Mouse (Mus musculus): ENCODE results near the gene Sema4d. TPM values are rescaled to one million over a fixed set of nuclear protein-coding genes. Genes with fewer than 3 reads are reported as not detected.

Gene Sema4d
- polyA plus RNA-seq, 1 experiment from 2014 or later = 12.3 TPM

DNA sequence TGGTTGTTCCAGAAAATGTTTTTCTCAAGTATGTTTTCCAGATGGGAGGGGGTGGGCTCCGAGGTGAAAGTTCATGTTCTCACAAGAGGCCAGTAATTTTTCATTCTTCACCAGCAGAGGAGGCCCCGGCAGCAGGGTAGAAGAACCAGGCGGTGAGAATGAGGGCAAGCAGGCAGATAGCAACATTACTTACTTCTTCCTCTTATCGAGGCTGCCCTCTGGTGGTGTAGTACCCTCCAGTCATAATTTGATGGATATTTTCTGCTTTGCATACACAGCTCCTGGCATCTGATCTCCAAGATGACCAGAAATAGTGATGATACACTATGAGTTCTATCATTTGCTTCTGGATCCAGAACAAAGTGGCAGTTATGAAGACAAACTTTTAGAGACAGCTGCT is 154.6 kb downstream of the Sema4d start:
- no peak overlapping the region for H3K27ac ChIP-seq (ENCODE audit: low read depth)
- WGBS = 83% methylated on average over 4 of the region's 4 CpGs
- no peaks in the 10 kb centered on the region for H3K4me1 ChIP-seq (ENCODE audit: insufficient read depth)
- H3K27me3 ChIP-seq (ENCODE audit: insufficient read depth, low read length) = no peaks in the 10 kb centered on the region
- ATAC-seq (ENCODE audit: insufficient read depth) (no peak), DNase-seq (no peak)
- no peaks in the 10 kb centered on the region for H3K9me3 ChIP-seq (ENCODE audit: low read depth, low read length)
- H3K4me2 ChIP-seq = no peak overlapping the region
- H3K36me3 ChIP-seq (ENCODE audit: insufficient read depth) = no peaks in the 10 kb centered on the region
- TF ChIP-seq CTCF (IDR thresholded peaks at IDR 0.05; ENCODE audit: low read depth) = no peak
- H3K4me3 ChIP-seq (ENCODE audit: low read depth, low read length) = no peak overlapping the region
- no peak overlapping the region for H3K9ac ChIP-seq

Small RNA genes lying within 50 kb of the gene (microRNA-seq; reads per million reads assigned to microRNA genes)
- gene Gm23566 (ENCODE audit: borderline number of aligned reads) = not detected

Other genes starting within 250 kb of the Sema4d start
- not detected in 2 replicates for gene Shc3, start 224.3 kb downstream of the Sema4d start, polyA plus RNA-seq (2014; fragmentation: Nextera tagmentation; extraction: Ambion mirVana)
- 426 and 436 TPM in 2 replicates for gene Cks2, start 148.5 kb downstream of the Sema4d start, polyA plus RNA-seq (2014; fragmentation: Nextera tagmentation; extraction: Ambion mirVana)
- gene Secisbp2, start 142.1 kb downstream of the Sema4d start, polyA plus RNA-seq (2014; fragmentation: Nextera tagmentation; extraction: Ambion mirVana) = 26.1 and 31.3 TPM in 2 replicates
- 26.1 and 27.2 TPM in 2 replicates for gene Gadd45g, start 52.9 kb upstream of the Sema4d start, polyA plus RNA-seq (2014; fragmentation: Nextera tagmentation; extraction: Ambion mirVana)

Data from lung, embryonic 14.5 days (tissue).